Mouse (Mus musculus): ENCODE results near the gene Gstt1. TPM values are rescaled to one million over a fixed set of nuclear protein-coding genes. Genes with fewer than 3 reads are reported as not detected.

The Gstt1 gene
- polyA plus RNA-seq, 1 experiment from 2014 or later, result 13.5 TPM

DNA sequence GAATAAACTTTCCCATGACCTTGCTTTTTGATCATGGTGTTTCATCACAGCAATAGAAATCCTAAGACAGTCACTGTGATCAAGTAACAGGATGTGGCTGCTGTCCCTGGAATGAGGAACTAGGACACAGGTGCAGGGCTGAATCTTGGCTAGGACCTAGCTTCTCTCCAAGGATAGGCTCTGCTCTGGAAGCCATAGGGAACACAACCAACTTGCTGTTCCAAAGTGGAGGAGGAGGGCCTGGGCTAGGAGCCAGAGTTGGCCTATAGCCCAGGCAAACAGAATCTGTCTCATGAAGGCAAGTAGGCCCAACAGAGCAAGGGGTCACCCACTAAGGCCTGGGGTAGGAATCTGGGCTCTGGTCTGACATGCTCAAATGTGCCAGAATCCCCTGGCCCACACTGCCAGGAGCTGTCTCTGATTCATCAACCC lies 30.1 kb upstream of the Gstt1 start:
- Histone ChIP-seq H3K36me3 (ENCODE audit: control insufficient read depth, insufficient read depth, low read length) (no peaks in the 10 kb centered on the region), H3K4me3 (ENCODE audit: control insufficient read depth in 1 of 2, insufficient read depth in 1 of 2, low read depth in 1 of 2, low read length in 2 of 2) (no peak overlapping the region), H3K4me1 (ENCODE audit: control insufficient read depth in 2 of 2, insufficient read depth in 2 of 2, low read length in 2 of 2) (peaks cover 0 to 3% of the 10 kb centered on the region in 2 experiments; a peak in 1 of 4 replicates), H3K4me2 (ENCODE audit: low read length) (no peak overlapping the region), H3K9ac (ENCODE audit: low read length) (no peak overlapping the region), H3K27ac (replicated peaks in 1 of 2; ENCODE audit: control insufficient read depth in 1 of 2, insufficient read depth in 1 of 2, low read depth in 2 of 2, low read length in 2 of 2) (no peak overlapping the region), H3K27me3 (ENCODE audit: control insufficient read depth, insufficient read depth, low read length) (peaks cover 7% of the 10 kb centered on the region; the same call in 1 of the 2 replicates), H3K9me3 (ENCODE audit: control insufficient read depth, low read length) (0 out of 2 replicates have a peak, but pooled peaks cover under 1% of the 10 kb centered on the region)
- ATAC-seq (ENCODE audit: insufficient number of reproducible peaks, insufficient read depth, low FRiP score, low read depth), result no peak

DNA sequence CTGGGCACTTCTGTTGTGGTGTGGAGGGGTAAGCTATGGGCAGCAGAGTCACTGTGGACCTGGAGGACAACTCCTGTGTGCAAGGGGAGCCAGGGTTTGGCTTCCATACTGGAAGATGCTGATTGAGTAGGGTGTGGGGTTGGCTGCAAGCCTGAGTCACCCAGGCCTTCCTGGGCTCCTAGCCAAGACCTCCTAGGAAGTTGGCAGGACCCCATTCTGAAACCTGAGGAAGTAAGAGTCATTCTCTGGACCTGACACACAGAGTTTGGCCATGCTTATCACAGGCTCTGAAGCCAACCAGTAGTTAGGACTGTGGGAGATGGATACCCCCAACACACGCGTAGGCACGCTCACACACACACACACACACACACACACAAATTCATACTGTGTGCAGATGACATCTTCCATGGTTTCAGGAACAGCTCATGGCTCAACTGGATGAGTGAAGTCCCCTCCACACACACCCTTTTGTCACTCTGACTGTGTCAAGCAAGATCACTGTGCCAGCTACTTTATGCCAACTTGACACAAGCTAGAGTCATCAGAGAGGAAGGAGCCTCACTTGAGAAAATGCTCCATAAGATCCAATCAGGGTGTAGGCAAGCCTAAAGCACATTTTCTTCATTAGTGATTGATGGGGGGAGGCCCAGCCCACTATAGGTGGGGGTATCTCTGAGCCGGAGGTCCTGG lies 29.4 kb upstream of the Gstt1 start:
- no peak overlapping the region for H3K4me3 ChIP-seq (ENCODE audit: control insufficient read depth in 1 of 2, insufficient read depth in 1 of 2, low read depth in 1 of 2, low read length in 2 of 2)
- H3K4me2 ChIP-seq (ENCODE audit: low read length), result no peak overlapping the region
- H3K9me3 ChIP-seq (ENCODE audit: control insufficient read depth, low read length), result 0 out of 2 replicates have a peak, but pooled peaks cover 2% of the 10 kb centered on the region
- H3K36me3 ChIP-seq (ENCODE audit: control insufficient read depth, insufficient read depth, low read length), result no peaks in the 10 kb centered on the region
- 87% methylated on average over 4 of the region's 4 CpGs for WGBS
- 0 out of 2 replicates have a peak, but pooled peaks have one; percentile 26 for ATAC-seq (ENCODE audit: insufficient number of reproducible peaks, insufficient read depth, low FRiP score, low read depth)
- peaks cover 5% of the 10 kb centered on the region; the same call in 1 of the 2 replicates for H3K27me3 ChIP-seq (ENCODE audit: control insufficient read depth, insufficient read depth, low read length)
- no peaks in the 10 kb centered on the region for H3K4me1 ChIP-seq (ENCODE audit: control insufficient read depth in 2 of 2, insufficient read depth in 2 of 2, low read length in 2 of 2)
- H3K9ac ChIP-seq (ENCODE audit: low read length), result no peak overlapping the region
- no peak overlapping the region for H3K27ac ChIP-seq (replicated peaks in 1 of 2; ENCODE audit: control insufficient read depth in 1 of 2, insufficient read depth in 1 of 2, low read depth in 2 of 2, low read length in 2 of 2)

DNA sequence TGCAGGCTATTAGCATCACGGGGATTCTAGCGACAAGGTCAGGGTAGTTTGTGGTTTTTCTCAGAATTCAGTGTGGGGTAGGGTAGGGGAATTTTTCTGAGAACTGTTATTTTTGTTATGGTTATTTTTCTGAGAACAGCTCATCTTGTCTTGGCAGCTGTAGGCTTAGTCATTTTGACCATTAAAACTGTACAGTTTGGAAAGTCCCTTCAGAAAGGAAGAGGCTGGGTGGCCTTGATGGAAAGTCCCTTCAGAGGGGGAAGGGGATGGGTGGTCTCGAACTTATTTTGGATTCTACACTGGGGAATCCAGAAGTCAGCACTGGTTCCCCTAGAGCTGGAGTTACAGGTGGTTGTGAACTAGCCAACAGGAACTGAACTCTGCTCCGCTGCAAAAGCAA lies 26.1 kb upstream of the Gstt1 start:
- H3K4me3 ChIP-seq (ENCODE audit: control insufficient read depth in 1 of 2, insufficient read depth in 1 of 2, low read depth in 1 of 2, low read length in 2 of 2), result no peak overlapping the region
- WGBS, result 78% methylated on average over 4 of the region's 4 CpGs

DNA sequence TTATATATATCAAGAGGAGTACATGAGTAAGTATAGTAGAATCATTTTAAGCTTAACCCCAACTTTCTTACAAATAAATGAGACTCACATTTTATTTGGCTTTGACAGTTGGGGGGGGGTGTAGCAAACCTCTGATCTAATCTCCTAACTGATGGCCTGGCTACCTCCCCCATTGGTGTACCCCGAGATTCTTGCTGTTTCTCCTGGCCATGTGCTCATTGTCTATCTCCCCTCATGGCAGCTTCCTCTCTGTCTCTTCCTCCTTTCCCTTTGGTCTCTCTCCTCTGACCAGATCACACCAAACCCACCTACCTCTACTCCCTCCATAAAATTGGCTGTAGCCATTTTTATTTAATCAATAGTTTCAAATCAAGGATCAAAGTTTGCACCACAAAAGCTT lies 25.4 kb upstream of the Gstt1 start:
- ATAC-seq (ENCODE audit: insufficient number of reproducible peaks, insufficient read depth, low FRiP score, low read depth), result no peak
- no peak overlapping the region for H3K9ac ChIP-seq (ENCODE audit: low read length)
- no peaks in the 10 kb centered on the region for H3K36me3 ChIP-seq (ENCODE audit: control insufficient read depth, insufficient read depth, low read length)
- no peak overlapping the region for H3K4me3 ChIP-seq (ENCODE audit: control insufficient read depth in 1 of 2, insufficient read depth in 1 of 2, low read depth in 1 of 2, low read length in 2 of 2)
- WGBS, result 83% methylated on average over 1 of the region's 1 CpGs
- no peak overlapping the region for H3K4me2 ChIP-seq (ENCODE audit: low read length)
- no peaks in the 10 kb centered on the region for H3K4me1 ChIP-seq (ENCODE audit: control insufficient read depth in 2 of 2, insufficient read depth in 2 of 2, low read length in 2 of 2)
- no peak overlapping the region for H3K27ac ChIP-seq (replicated peaks in 1 of 2; ENCODE audit: control insufficient read depth in 1 of 2, insufficient read depth in 1 of 2, low read depth in 2 of 2, low read length in 2 of 2)
- H3K9me3 ChIP-seq (ENCODE audit: control insufficient read depth, low read length), result 0 out of 2 replicates have a peak, but pooled peaks cover 2% of the 10 kb centered on the region
- H3K27me3 ChIP-seq (ENCODE audit: control insufficient read depth, insufficient read depth, low read length), result no peaks in the 10 kb centered on the region

More for the DNA sequence above, 26.1 kb upstream of the Gstt1 start:
- Histone ChIP-seq H3K9ac (ENCODE audit: low read length) (no peak overlapping the region), H3K4me1 (ENCODE audit: control insufficient read depth in 2 of 2, insufficient read depth in 2 of 2, low read length in 2 of 2) (no peaks in the 10 kb centered on the region), H3K27me3 (ENCODE audit: control insufficient read depth, insufficient read depth, low read length) (no peaks in the 10 kb centered on the region), H3K27ac (replicated peaks in 1 of 2; ENCODE audit: control insufficient read depth in 1 of 2, insufficient read depth in 1 of 2, low read depth in 2 of 2, low read length in 2 of 2) (no peak overlapping the region), H3K36me3 (ENCODE audit: control insufficient read depth, insufficient read depth, low read length) (no peaks in the 10 kb centered on the region), H3K4me2 (ENCODE audit: low read length) (no peak overlapping the region), H3K9me3 (ENCODE audit: control insufficient read depth, low read length) (0 out of 2 replicates have a peak, but pooled peaks cover 2% of the 10 kb centered on the region)
- no peak for ATAC-seq (ENCODE audit: insufficient number of reproducible peaks, insufficient read depth, low FRiP score, low read depth)

DNA sequence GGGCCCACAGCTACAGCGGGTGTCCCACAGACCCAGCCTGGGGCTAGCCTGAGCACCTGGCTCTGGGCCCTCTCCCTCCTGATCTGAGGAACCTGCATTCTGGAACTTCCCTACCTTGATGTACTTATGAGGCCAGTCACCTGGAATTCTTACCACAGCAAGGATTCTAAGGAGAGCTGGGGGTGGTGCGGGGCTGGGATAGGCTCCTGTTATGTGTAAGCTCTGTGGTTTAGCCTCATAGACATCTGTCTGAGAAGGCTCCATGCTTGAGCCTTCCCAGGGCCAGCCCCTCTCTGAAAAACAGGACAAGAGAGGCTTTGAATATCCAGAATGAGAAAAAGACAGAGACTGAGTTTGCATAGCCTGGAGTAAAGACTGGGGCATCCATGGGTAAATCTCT lies 24.1 kb upstream of the Gstt1 start, which contains the start of gene Gstt4:
Gene Gstt4, minus strand, starts transcription at position 101 of the 400 bp plus-strand sequence.
- H3K27me3 ChIP-seq (ENCODE audit: control insufficient read depth, insufficient read depth, low read length), result no peaks in the 10 kb centered on the region
- H3K4me1 ChIP-seq (ENCODE audit: control insufficient read depth in 2 of 2, insufficient read depth in 2 of 2, low read length in 2 of 2), result no peaks in the 10 kb centered on the region
- no peak within 1 kb of the TSS for H3K4me2 ChIP-seq (ENCODE audit: low read length)
- H3K9me3 ChIP-seq (ENCODE audit: control insufficient read depth, low read length), result 0 out of 2 replicates have a peak, but pooled peaks cover 2% of the 10 kb centered on the region
- no peak for ATAC-seq (ENCODE audit: insufficient number of reproducible peaks, insufficient read depth, low FRiP score, low read depth)
- no peak within 1 kb of the TSS for H3K27ac ChIP-seq (replicated peaks in 1 of 2; ENCODE audit: control insufficient read depth in 1 of 2, insufficient read depth in 1 of 2, low read depth in 2 of 2, low read length in 2 of 2)
- no peak within 1 kb of the TSS for H3K9ac ChIP-seq (ENCODE audit: low read length)
- no peaks in the 10 kb centered on the region for H3K36me3 ChIP-seq (ENCODE audit: control insufficient read depth, insufficient read depth, low read length)
- H3K4me3 ChIP-seq (ENCODE audit: control insufficient read depth in 1 of 2, insufficient read depth in 1 of 2, low read depth in 1 of 2, low read length in 2 of 2), result no peak within 1 kb of the TSS
- 93% methylated on average over 2 of the region's 2 CpGs for WGBS

DNA sequence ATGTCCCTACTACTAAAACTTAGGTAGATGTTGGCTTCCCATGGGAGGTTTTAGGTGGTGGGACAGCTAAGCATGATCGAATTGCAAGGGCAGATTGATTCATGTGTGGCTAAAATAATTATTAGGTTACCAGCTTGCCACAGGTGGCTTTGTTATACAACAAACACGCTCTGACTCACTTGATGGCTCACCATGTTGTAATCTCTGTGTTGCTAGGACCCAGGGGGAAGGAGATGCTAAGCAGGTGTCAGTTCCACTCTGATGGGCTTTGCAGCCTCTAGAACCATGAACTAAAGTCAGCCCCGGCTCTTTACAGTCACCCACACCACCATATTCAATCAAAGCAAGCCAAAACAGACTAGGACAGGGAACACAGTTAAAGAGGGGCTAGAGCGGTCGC lies 21.5 kb upstream of the Gstt1 start:
- Histone ChIP-seq H3K4me2 (ENCODE audit: low read length) (no peak overlapping the region), H3K9me3 (ENCODE audit: control insufficient read depth, low read length) (0 out of 2 replicates have a peak, but pooled peaks cover 2% of the 10 kb centered on the region), H3K4me1 (ENCODE audit: control insufficient read depth in 2 of 2, insufficient read depth in 2 of 2, low read length in 2 of 2) (no peaks in the 10 kb centered on the region), H3K27me3 (ENCODE audit: control insufficient read depth, insufficient read depth, low read length) (no peaks in the 10 kb centered on the region), H3K27ac (replicated peaks in 1 of 2; ENCODE audit: control insufficient read depth in 1 of 2, insufficient read depth in 1 of 2, low read depth in 2 of 2, low read length in 2 of 2) (no peak overlapping the region), H3K4me3 (ENCODE audit: control insufficient read depth in 1 of 2, insufficient read depth in 1 of 2, low read depth in 1 of 2, low read length in 2 of 2) (no peak overlapping the region), H3K9ac (ENCODE audit: low read length) (no peak overlapping the region), H3K36me3 (ENCODE audit: control insufficient read depth, insufficient read depth, low read length) (no peaks in the 10 kb centered on the region)
- WGBS, result 84% methylated on average over 5 of the region's 5 CpGs
- no peak for ATAC-seq (ENCODE audit: insufficient number of reproducible peaks, insufficient read depth, low FRiP score, low read depth)

DNA sequence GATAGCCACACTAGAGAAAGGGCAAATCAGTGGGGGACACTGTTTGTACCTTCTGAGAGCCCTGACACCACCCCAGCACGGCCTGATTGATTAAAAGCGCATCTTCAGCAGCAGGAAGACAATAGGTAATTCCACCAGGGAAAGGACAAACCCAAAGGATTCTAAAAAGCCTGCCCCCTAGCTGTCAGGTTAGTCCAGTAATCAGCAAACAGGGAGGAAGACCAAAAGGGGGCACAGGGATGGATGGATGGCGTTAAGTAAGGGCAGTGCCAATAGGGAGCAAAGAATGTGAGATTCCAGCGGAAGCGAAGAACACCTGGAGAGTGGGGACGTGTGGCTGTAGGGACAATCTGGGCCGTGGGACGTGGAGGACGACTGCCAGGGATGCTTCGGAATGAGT lies 20.3 kb upstream of the Gstt1 start:
- Histone ChIP-seq H3K27ac (replicated peaks in 1 of 2; ENCODE audit: control insufficient read depth in 1 of 2, insufficient read depth in 1 of 2, low read depth in 2 of 2, low read length in 2 of 2) (no peak overlapping the region), H3K9ac (ENCODE audit: low read length) (no peak overlapping the region), H3K4me3 (ENCODE audit: control insufficient read depth in 1 of 2, insufficient read depth in 1 of 2, low read depth in 1 of 2, low read length in 2 of 2) (no peak overlapping the region), H3K36me3 (ENCODE audit: control insufficient read depth, insufficient read depth, low read length) (no peaks in the 10 kb centered on the region), H3K4me1 (ENCODE audit: control insufficient read depth in 2 of 2, insufficient read depth in 2 of 2, low read length in 2 of 2) (no peaks in the 10 kb centered on the region), H3K4me2 (ENCODE audit: low read length) (no peak overlapping the region), H3K9me3 (ENCODE audit: control insufficient read depth, low read length) (0 out of 2 replicates have a peak, but pooled peaks cover 2% of the 10 kb centered on the region), H3K27me3 (ENCODE audit: control insufficient read depth, insufficient read depth, low read length) (no peaks in the 10 kb centered on the region)
- no peak for ATAC-seq (ENCODE audit: insufficient number of reproducible peaks, insufficient read depth, low FRiP score, low read depth)
- 61% methylated on average over 10 of the region's 10 CpGs for WGBS
